Mouse (Mus musculus) left cerebral cortex, adult 8-10 months (tissue): ENCODE results near the gene Atp6v1c2. TPM values are rescaled to one million over a fixed set of nuclear protein-coding genes. Genes with fewer than 3 reads are reported as not detected.
A peak's percentile ranks its signal among the peaks of the same experiment; 100 is the strongest.

Source experiments
- DNase-seq, 2 experiments: peaks; one replicate each; pipeline ENCODE4 v3.0.0; 2022; ENCODE audit warnings: low spot score in 2 of 2
- total RNA-seq, 4 experiments: library from RNA; stranded (reverse); gene quantifications; 2 replicates each; pipeline ENCODE4 v1.2.4; 2022

Atp6v1c2 gene
- total RNA-seq, 4 experiments from 2014 or later, result 4.6 to 6.3 (median 4.8) TPM

- DNase-seq, result no peak
Observed at GRCm38 (mm10) chr12:17333459-17333858, 4.3 kb upstream of the Atp6v1c2 start.

GRCm38 (mm10) chr12:17324549-17325470 lies 4.3 kb downstream of the Atp6v1c2 start:
- DNase-seq, result no peak

DNA sequence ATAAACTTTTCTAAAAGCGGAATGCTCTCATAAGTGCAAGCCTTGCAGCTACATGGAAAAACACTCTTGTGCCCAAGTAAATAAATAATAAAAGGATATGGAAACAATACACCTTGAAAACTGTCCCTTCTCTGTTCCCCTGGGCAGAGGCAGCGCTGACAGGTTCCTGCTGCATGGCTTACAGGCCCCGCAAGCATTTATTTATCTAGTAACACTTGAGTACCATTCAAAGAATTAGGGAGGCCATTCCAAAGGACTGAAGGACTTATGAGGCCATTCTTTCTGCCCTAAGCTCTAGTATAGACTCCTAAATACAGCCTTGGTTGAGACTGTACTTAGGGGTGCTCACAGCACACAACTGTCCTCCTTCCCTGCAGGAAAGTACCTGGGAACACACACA lies 10.7 kb downstream of the Atp6v1c2 start:
- no peak for DNase-seq

- DNase-seq, result no peak
Observed at GRCm38 (mm10) chr12:17317970-17318369, 11.2 kb downstream of the Atp6v1c2 start.

- no peak for DNase-seq
Observed at GRCm38 (mm10) chr12:17316096-17316495, 13.1 kb downstream of the Atp6v1c2 start.

- no peak for DNase-seq
Observed at GRCm38 (mm10) chr12:17310852-17311839, 18.0 kb downstream of the Atp6v1c2 start.

DNA sequence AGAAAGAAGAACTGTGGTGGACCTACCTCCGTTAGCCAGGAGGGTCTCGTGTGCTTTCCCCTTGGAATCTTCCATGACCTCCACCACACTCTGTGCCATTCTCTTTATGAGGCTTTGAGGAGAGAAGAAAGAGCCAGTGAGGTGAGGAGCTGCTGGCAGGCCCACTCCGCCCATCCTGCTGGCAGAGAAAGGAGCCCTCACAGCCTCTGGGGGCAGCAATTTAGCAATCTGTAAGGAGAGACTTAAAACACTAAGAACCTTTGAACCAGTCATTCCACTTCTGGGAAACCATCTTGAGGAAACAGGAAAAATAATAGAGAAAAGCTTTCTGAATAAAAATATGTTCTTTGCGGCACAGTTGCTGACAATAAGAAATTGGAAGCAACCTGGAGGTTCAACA lies 20.9 kb downstream of the Atp6v1c2 start:
- DNase-seq, result no peak

DNA sequence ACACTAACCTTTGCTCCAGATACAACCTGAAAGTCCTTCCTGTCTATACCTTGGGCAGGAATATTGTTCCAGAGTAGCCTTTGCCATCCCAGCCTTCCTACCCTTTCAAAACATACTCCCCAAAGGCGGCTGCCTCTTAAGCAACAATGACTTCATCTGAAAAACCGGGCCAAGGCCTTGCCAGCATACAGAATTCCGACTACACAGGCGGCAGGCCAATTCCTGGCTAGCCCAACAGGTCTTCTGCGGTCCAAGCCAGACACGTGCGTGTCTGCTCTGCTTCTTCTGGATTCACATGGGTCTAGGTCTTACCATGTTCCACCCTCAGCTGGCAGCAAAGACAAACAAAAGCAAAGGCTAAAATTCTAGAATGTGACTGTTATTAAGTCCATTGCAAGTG lies 23.7 kb downstream of the Atp6v1c2 start:
- no peak for DNase-seq

DNA sequence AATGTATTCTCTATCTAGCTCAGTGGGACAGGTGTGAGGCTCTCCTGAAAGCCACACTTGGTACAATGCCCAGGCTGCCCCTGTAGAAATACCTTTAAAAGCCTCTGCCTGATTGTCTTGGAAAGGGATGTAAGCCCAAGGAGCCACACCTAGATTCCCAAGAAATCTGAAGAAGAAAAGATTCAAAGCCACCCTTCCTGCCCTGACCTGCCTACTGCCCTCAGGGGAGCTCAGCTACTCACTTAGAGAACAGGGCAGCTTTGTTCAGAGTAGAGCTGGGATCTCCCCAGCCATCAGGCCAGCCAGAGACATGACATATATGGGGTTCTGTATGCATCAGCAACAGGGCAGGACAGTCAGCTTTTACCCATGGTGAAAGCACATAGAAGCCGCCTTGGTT lies 29.3 kb downstream of the Atp6v1c2 start:
- DNase-seq, result no peak

DNA sequence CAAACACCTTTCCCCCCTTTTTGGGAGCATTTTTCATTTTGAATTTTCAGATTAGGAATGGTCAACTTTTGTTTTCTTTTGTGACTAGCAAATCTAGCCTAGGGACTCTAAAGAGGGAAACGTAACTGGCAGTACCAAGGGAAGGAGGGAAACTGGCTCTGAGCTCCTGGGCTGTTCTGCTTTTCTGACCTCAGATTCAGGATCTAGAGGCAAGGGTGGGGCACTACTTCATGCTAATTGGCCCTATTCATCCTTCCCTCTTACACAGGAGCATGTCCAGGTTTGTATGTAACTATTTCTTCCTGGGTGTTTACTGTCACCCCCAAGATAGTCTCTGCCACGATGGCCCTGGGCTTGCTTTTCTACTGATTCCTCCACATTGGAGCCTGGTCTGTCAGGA lies 32.3 kb downstream of the Atp6v1c2 start:
- DNase-seq, result no peak

DNA sequence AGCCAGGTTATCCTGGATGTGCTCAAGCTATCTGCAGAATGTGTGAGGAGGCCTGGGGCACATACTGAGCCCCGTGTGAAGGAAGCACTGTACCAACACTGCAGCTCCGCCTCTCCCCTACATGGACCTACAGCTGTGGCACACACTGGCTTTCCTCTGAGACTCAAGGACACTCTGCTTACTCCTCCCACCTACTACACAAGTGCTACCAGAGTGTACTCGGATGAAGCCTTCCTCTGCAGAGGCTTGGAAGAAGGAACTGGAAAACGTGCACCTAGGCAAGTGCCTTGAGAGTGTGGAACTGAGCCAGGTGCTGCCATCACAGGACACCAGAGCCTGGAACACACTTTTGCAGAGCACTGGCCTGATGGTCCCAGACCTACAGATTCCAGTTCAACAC lies 38.6 kb downstream of the Atp6v1c2 start:
- DNase-seq, result no peak

GRCm38 (mm10) chr12:17289913-17290312 lies 39.2 kb downstream of the Atp6v1c2 start:
- DNase-seq, result no peak

- DNase-seq, result no peak
Observed at GRCm38 (mm10) chr12:17289060-17289459, 40.1 kb downstream of the Atp6v1c2 start.

- DNase-seq, result no peak
Observed at GRCm38 (mm10) chr12:17288496-17288895, 40.7 kb downstream of the Atp6v1c2 start.

DNA sequence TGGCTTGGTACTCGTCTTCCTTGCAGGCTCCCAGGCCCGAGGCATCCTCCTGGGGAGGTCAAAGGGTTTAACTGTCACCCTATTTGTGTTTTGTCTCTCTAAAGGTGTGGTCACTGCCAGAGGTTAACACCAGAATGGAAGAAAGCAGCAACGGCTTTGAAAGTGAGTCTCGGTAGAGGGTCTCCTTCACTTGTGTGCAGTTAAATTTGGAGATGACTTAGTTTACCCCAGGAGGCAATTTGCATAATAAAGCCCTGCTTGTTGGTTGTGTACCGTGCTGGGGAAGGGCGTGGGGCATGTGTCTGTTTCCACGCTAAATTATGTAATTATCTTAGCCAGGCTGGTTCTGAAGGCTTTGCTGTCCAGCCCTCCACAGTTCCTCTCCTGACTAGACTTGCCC lies 55.3 kb downstream of the Atp6v1c2 start:
- no peak for DNase-seq

DNA sequence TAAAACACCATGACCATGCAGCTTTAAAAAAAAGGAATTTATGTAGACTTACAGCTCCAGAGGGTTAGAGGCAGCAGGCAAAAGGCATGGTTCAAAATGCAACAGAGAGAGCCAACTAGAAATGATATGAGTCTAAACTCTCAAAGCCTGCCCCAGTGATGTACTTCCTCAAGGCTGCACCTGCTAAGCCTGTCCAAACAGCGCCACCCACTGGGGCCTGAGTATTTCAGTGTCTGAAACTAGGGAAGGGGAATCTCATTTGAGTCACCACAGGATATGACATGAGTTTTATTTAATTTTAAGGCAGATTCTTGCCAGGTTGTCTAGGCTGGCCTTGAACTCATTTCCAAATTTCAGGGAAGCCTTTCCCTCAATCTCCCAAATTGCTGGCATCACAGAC lies 57.9 kb downstream of the Atp6v1c2 start:
- no peak for DNase-seq

GRCm38 (mm10) chr12:17267316-17267715 lies 61.8 kb downstream of the Atp6v1c2 start:
- peak in 1 of 2 experiments; percentile 48 for DNase-seq

- no peak for DNase-seq
Observed at GRCm38 (mm10) chr12:17266673-17266990, 62.5 kb downstream of the Atp6v1c2 start.

DNA sequence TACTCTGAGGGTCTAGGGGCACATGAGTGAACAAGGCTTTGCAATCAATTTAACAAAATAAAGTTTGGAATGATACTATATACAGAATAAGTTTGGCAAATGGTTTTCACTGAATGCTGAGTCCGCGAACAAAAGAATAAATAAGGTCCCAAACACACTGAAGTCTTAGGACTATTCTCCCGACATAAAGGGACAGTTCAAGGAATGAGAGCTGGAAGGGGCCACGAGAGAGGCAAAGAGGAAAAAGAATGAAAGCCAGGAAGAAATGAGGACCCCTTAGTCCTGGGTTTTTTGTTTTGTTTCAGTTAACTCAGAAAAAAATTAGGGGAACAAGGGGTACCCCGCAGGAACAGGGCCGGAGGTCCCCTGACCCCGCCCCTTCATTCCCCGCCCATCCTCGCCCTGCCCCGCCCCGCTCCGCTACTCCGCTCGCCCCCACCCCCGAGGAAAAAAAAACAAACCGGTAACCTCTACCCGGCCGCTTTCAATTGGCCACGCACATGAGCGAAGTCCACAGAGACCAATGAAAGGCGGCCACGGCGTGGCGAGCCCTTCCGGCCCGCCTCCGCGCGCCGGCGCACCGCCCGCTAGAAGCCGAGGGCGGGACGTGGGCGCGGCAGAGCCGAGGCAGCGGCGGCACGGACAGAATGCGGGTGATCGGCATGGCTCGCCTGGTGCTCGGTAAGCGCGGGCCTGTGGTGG lies 63.0 kb downstream of the Atp6v1c2 start, which contains the start of gene Pdia6:
Gene Pdia6 (plus strand): TSS at position 575 of the 702 bp plus-strand sequence.
- peak; percentile 86 to 87 for DNase-seq

DNA sequence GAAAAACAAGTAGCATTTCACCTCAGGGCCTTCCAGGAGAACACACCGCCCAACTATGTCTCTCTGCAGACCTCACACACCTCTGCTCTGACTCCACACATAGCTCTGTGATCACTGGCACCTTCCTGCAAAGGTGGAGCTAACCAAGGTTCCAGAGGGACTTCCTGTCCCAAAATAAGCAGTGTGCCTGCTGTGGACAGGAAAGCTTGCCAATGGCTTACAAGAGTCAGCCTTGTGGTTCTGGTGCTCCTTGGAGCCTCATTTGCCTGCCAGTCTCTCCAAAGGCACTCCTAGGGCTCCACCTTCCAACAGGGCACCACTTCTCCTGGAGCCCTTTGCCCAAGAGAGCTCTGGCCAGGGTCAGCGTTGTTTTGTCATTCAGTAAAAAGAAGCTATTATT lies 64.3 kb downstream of the Atp6v1c2 start:
- DNase-seq, result no peak

DNA sequence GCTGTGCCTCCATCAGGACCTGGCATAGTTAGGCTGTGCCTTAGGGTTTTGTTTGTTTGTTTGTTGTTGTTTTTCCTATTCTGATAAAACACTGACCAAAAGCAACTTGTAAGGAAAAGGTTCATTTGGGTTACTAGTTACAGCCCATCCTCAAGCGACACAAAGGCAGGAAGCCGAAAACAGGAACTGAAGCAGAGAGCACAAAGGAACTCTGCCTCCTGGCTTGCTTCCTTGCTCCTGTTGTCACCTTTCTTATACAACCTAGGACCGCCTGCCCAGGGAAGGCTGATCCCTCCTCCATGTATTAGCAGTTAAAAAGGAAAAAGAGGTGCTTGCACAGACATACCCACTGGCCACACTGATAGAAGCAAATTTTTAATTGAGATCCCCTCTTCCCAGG lies 65.3 kb downstream of the Atp6v1c2 start:
- no peak for DNase-seq
